Mouse (Mus musculus) liver, adult 2 months (tissue): ENCODE measurements around the gene Pgbd5.

Source experiments
- CTCF ChIP-seq: fragments of 200-500 bp; IDR thresholded peaks from 2 replicates; pipeline ENCODE4 v1.5.1; 2011; ENCODE audit warnings: low read depth, low read length, control low read depth
- POLR2A ChIP-seq: fragments of 200-500 bp; IDR thresholded peaks from 2 replicates; pipeline ENCODE4 v1.6.1; 2011; ENCODE audit warnings: low read length, control low read depth; ENCODE audit not compliant: insufficient read depth; ENCODE audit errors: extremely low read depth

- no peak for TF ChIP-seq POLR2A
- TF ChIP-seq CTCF: no peak
These were observed 68.9 kb downstream of the Pgbd5 start for GRCm38 (mm10) chr8:124370422-124371183.
